Mouse (Mus musculus) hindbrain, embryonic 14.5 days (tissue): ENCODE data around the gene Hat1. TPM values are rescaled to one million over a fixed set of nuclear protein-coding genes. Genes with fewer than 3 reads are reported as not detected.

ENCODE experiments used
- ATAC-seq: fragments of 200-750 bp; cut with Nextera tagmentation; 2 replicates; pipeline ENCODE4 v1.8.0; 2017; ENCODE audit warnings: moderate number of reproducible peaks, mild to moderate bottlenecking, moderate TSS enrichment, moderate library complexity; ENCODE audit not compliant: low FRiP score
- DNase-seq: peaks from one replicate; pipeline ENCODE4 v3.0.0-alpha.2; 2015; ENCODE audit warnings: low spot score
- H3K27ac ChIP-seq: fragments of 300-500 bp; sonication (generic); 2 replicates; pipeline ENCODE4 v1.5.1; 2014; ENCODE audit warnings: mild to moderate bottlenecking, moderate library complexity
- H3K27me3 ChIP-seq: fragments of 300-500 bp; sonication (generic); 2 replicates; pipeline ENCODE4 v1.6.1; 2014; ENCODE audit warnings: mild to moderate bottlenecking, low read length, mixed read lengths; ENCODE audit not compliant: control insufficient read depth, insufficient read depth
- H3K36me3 ChIP-seq: fragments of 300-500 bp; sonication (generic); replicated peaks from 2 replicates; pipeline ENCODE4 v1.6.1; 2014; ENCODE audit not compliant: control insufficient read depth, insufficient read depth
- H3K4me1 ChIP-seq: fragments of 300-500 bp; sonication (generic); replicated peaks from 2 replicates; pipeline ENCODE4 v1.6.1; 2014; ENCODE audit warnings: antibody characterized with exemption, low read length, mixed read lengths; ENCODE audit not compliant: control insufficient read depth, insufficient read depth
- H3K4me2 ChIP-seq: fragments of 300-500 bp; sonication (generic); replicated peaks from 2 replicates; pipeline ENCODE4 v1.6.1; 2014; ENCODE audit warnings: mild to moderate bottlenecking, moderate library complexity
- H3K4me3 ChIP-seq: fragments of 300-500 bp; sonication (generic); replicated peaks from 2 replicates; pipeline ENCODE4 v1.5.1; 2014; ENCODE audit warnings: mild to moderate bottlenecking, low read length
- H3K9ac ChIP-seq: fragments of 300-500 bp; sonication (generic); 2 replicates; pipeline ENCODE4 v1.6.1; 2014
- H3K9me3 ChIP-seq: fragments of 300-500 bp; sonication (generic); 2 replicates; pipeline ENCODE4 v1.6.1; 2016; ENCODE audit warnings: low read length; ENCODE audit not compliant: control insufficient read depth
- WGBS: fragments of 180-500 bp; shearing (Covaris S2); extraction: QIAGEN DNeasy Blood & Tissue Kit; methylation state at CpG from one replicate; pipeline ENCODE4 v1.1.7; 2014; 5-methylcytosine and 5-hydroxymethylcytosine counted together
- polyA plus RNA-seq: library from polyadenylated mRNA; unstranded; fragments of >200 nt; fragmentation: Nextera tagmentation; extraction: Ambion mirVana; gene quantifications from 2 replicates; pipeline ENCODE4 v1.2.1, GENCODE M21; 2014

Gene Hat1
- polyA plus RNA-seq, 1 experiment from 2014 or later = 50.6 TPM

GRCm38 (mm10) chr2:71418760-71419280, 30.1 kb downstream of the Hat1 start:
- Histone ChIP-seq H3K36me3 (peaks cover 6% of the 10 kb centered on the region), H3K27ac (no peak overlapping the region), H3K4me1 (no peaks in the 10 kb centered on the region), H3K9me3 (no peaks in the 10 kb centered on the region), H3K4me2 (no peak overlapping the region), H3K4me3 (no peak overlapping the region), H3K27me3 (no peaks in the 10 kb centered on the region), H3K9ac (no peak overlapping the region)
- 46% methylated on average over 3 of the region's 3 CpGs for WGBS
- no peak for ATAC-seq
- no peak for DNase-seq

GRCm38 (mm10) chr2:71419408-71419807, 30.6 kb downstream of the Hat1 start:
- no peak overlapping the region for H3K4me2 ChIP-seq
- no peak for DNase-seq
- 85% methylated on average over 3 of the region's 3 CpGs for WGBS

DNA sequence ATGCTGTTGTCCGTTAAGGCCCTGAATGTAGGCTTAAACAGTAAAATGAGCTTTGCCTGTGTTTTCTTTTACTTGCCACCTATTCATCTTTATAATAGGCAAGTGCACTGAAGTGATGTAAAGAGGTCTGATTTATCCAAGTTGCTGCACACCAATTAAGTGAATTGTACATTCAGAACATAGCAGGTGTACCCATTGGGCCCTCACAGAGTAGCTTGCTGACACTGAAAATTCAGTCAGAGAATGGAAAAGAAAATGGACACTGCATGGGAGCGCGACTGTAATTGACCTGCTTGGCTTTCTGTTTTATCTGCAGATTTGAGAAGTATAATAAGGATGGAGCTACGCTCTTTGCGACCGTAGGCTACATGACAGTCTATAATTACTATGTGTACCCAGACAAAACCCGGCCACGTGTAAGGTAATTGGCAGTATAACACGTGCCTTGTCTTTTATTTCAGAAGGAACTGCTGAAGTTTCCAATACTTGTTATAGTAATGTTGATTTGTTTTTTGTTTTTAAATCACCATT, 32.2 kb downstream of the Hat1 start:
- Histone ChIP-seq H3K4me3 (no peak overlapping the region), H3K27me3 (no peaks in the 10 kb centered on the region), H3K4me1 (no peaks in the 10 kb centered on the region), H3K27ac (no peak overlapping the region), H3K9me3 (no peaks in the 10 kb centered on the region), H3K36me3 (peaks cover 8% of the 10 kb centered on the region), H3K9ac (no peak overlapping the region), H3K4me2 (no peak overlapping the region)
- ATAC-seq = no peak
- 82% methylated on average over 9 of the region's 9 CpGs for WGBS
- DNase-seq = no peak

More at GRCm38 (mm10) chr2:71419408-71419807, 30.6 kb downstream of the Hat1 start:
- no peak overlapping the region for H3K4me3 ChIP-seq
- H3K36me3 ChIP-seq = peaks cover 6% of the 10 kb centered on the region
- H3K27ac ChIP-seq = no peak overlapping the region
- H3K4me1 ChIP-seq = no peaks in the 10 kb centered on the region
- H3K9me3 ChIP-seq = no peaks in the 10 kb centered on the region
- H3K9ac ChIP-seq = no peak overlapping the region
- no peaks in the 10 kb centered on the region for H3K27me3 ChIP-seq
- no peak for ATAC-seq

DNA sequence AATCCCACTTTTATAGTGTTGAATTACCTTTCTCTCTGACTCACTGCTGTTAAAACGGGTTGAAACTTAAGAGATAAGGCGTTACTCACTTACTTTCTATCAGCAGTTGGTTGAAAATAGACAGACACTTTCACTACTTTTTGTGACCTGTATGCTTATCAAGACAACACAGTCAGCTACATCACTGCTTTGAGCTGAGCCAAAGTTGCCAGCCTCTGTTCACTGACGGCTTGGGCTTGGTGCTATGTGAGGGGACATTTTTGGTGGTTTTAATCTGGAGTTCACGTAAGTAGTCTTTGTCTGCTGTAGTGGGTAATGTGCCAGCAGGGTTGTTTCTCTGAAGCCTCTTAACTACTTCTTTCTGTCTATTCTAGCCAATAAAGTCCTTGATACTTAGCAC, 35.8 kb downstream of the Hat1 start:
- H3K27me3 ChIP-seq = no peaks in the 10 kb centered on the region
- H3K4me2 ChIP-seq = no peak overlapping the region
- DNase-seq (no peak), ATAC-seq (no peak)
- H3K4me3 ChIP-seq = no peak overlapping the region
- H3K36me3 ChIP-seq = peaks cover 18% of the 10 kb centered on the region
- 92% methylated on average over 4 of the region's 4 CpGs for WGBS
- no peaks in the 10 kb centered on the region for H3K4me1 ChIP-seq
- H3K9me3 ChIP-seq = no peaks in the 10 kb centered on the region
- no peak overlapping the region for H3K9ac ChIP-seq
- no peak overlapping the region for H3K27ac ChIP-seq

- no peak overlapping the region for H3K4me3 ChIP-seq
- 88% methylated on average over 4 of the region's 4 CpGs for WGBS
- DNase-seq = no peak
- no peaks in the 10 kb centered on the region for H3K4me1 ChIP-seq
- H3K27ac ChIP-seq = no peak overlapping the region
- no peak for ATAC-seq
- no peaks in the 10 kb centered on the region for H3K27me3 ChIP-seq
- H3K36me3 ChIP-seq = peaks cover 19% of the 10 kb centered on the region
- H3K9me3 ChIP-seq = no peaks in the 10 kb centered on the region
- no peak overlapping the region for H3K4me2 ChIP-seq
- no peak overlapping the region for H3K9ac ChIP-seq
Observed at GRCm38 (mm10) chr2:71435440-71435839, 46.7 kb downstream of the Hat1 start.

DNA sequence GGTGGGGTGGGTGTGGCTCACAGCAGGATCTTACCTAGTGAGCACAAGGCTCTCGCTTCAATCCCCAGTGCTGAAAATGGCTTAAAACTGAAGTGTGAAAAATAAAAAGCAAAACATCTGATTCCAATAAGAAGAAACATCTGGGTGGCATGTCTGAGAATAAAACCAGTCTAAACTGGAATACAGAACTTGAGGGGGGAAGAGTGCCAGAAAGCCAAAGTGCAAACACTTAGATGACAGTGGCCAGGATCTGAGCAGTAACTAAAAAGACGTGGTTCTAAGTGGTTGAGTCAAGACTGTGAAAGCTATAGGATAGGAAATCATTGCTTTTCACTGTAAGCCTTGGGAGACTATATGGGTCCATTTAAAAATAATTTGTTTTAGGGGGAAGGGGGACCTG, 54.6 kb downstream of the Hat1 start:
- Histone ChIP-seq H3K27me3 (no peaks in the 10 kb centered on the region), H3K36me3 (peaks cover 13% of the 10 kb centered on the region), H3K4me3 (no peak overlapping the region), H3K4me1 (no peaks in the 10 kb centered on the region), H3K9me3 (no peaks in the 10 kb centered on the region), H3K27ac (no peak overlapping the region), H3K4me2 (no peak overlapping the region), H3K9ac (no peak overlapping the region)
- ATAC-seq = no peak
- 37% methylated on average over 2 of the region's 2 CpGs for WGBS
- DNase-seq = no peak

DNA sequence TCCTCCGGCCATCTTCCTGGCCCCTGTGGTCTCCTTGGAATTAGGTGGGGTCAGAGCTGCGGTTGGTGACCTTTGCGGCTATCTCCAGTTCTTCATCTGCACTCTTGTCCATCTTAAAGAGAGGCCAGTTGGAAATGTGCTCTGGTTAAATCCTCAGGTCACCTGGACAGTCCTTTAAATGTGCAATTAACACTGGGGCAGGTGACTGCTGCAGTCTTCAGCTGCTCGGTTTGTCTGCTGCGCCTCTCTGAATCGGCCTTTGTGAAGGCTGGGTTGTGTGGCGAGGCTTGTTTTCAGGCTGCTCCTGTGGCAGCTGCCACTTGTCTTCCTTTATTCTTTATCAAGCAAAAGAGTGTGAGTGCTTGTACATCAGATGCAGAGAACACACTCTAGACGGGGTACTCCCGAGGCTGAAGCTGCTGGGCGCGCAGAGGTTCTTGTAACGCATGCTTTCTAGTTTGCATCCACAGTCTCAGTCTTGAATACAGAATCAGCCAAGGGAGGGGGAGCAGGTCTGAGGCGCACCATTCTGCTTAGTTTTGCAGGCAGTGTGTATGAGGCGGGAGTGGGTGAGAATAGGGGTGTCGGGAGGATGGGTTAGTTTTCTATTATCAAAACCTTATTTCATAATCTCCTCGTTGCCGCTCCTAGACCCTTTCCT, 56.9 kb downstream of the Hat1 start:
- DNase-seq (no peak), ATAC-seq (no peak)
- Histone ChIP-seq H3K36me3 (peaks cover 5% of the 10 kb centered on the region), H3K9me3 (no peaks in the 10 kb centered on the region), H3K4me3 (no peak overlapping the region), H3K27ac (no peak overlapping the region), H3K27me3 (no peaks in the 10 kb centered on the region), H3K9ac (peak overlapping the region; percentile 11; the same call in 1 of the 2 replicates), H3K4me1 (no peaks in the 10 kb centered on the region), H3K4me2 (peak overlapping the region; percentile 17; the same call in 1 of the 2 replicates)
- 41% methylated on average over 17 of the region's 17 CpGs for WGBS

GRCm38 (mm10) chr2:71449604-71450003, 60.8 kb downstream of the Hat1 start:
- WGBS = 14% methylated on average over 2 of the region's 2 CpGs
- Histone ChIP-seq H3K27ac (no peak overlapping the region), H3K4me3 (no peak overlapping the region), H3K27me3 (peaks cover 3% of the 10 kb centered on the region; the same call in 1 of the 2 replicates), H3K36me3 (no peaks in the 10 kb centered on the region), H3K4me1 (peaks cover 6% of the 10 kb centered on the region; the same call in 1 of the 2 replicates), H3K9me3 (no peaks in the 10 kb centered on the region), H3K9ac (no peak overlapping the region), H3K4me2 (no peak overlapping the region)
- ATAC-seq (no peak), DNase-seq (no peak)

DNA sequence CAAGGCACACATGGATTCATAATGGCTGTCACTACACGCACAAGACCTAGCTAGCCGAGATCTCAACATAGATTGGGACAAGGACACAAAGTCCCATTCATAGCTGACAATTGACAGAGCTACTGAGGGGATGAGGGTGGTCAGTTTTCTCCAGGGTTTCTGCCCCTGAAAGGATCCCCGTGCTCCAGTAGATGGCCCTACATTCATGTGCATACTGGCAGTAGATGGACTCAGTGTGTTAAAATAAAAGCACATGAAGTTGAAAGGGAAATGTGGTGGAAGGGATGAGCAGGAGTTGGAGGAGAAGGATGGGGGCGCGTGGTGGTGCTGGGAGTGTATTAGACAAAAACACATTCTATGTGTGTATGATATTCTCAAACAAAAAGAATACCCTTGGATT, 63.0 kb downstream of the Hat1 start:
- no peak for ATAC-seq
- Histone ChIP-seq H3K9me3 (no peaks in the 10 kb centered on the region), H3K4me2 (no peak overlapping the region), H3K4me3 (no peak overlapping the region), H3K27me3 (peaks cover 3% of the 10 kb centered on the region; the same call in 1 of the 2 replicates), H3K36me3 (no peaks in the 10 kb centered on the region), H3K9ac (no peak overlapping the region), H3K27ac (no peak overlapping the region), H3K4me1 (peaks cover 6% of the 10 kb centered on the region; the same call in 1 of the 2 replicates)
- DNase-seq = no peak
- 68% methylated on average over 5 of the region's 5 CpGs for WGBS
